9 mouse cellular contexts compared by ENCODE assay signal in the genomic region with DNA sequence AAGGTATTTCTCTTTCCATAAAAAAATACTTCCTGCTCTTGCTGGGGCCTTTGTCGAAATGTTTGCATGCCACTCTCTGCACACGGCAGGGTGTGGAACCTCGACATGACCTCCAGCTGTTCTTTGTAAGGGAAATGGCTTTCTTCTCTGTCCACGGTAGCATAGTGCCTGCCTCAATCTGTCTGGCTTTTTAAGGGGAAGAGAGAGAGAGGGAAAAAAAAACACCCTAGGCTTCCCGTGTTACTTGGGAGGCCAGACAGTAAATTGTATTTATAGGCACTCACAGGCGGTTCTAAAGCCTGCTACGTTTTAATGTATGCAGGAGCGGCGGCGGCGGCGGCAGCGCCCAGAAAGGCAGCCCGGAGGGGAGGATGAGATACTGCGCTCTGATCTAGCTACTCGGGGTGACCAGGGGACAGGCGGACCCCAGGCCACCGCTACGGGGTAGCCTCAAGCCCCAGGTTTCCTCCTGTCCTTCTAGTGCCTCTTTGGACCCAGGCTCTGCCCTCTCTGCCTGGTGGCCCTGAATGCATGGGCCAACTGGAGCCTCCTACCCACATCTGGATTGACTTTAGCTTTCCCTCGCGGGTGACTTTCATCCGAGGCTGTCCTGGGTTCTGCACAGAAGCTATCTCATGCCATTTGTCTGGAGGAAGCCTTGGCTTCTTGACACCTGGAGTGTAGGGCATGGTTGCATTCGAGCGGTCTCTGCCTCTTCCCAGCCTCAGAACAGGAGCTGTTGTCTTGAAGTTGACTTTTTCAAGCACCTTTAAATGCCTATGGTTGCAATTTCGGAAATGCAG. TPM values are rescaled to one million over a fixed set of nuclear protein-coding genes. Genes with fewer than 3 reads are reported as not detected.
A peak's percentile ranks its signal among the peaks of the same experiment; 100 is the strongest.
DNase-seq lines count a peak whose midpoint lies in the region; ATAC-seq lines count a peak whose summit lies in the region.
"Had no signal": no experiment of that assay in that cellular context is flagged by ENCODE, and none has a peak within 500 bp of the region (broad histone marks: within the 10 kb centered on the region; RNA-seq: fewer than 3 reads in every experiment).

No protein-coding gene starts in this region.

- 4% methylated on average over 25 of the region's 25 CpGs for WGBS in kidney, embryonic 14.5 days
- 12% methylated on average over 25 of the region's 25 CpGs for WGBS in embryonic facial prominence, embryonic 15.5 days
- 2% methylated on average over 25 of the region's 25 CpGs for WGBS in limb, embryonic 12.5 days

- no peaks in the 10 kb centered on the region for H3K27me3 ChIP-seq in kidney, embryonic 14.5 days (ENCODE audit: control insufficient read depth, insufficient read depth, low read length)
- H3K27me3 ChIP-seq in embryonic facial prominence, embryonic 15.5 days, result no peaks in the 10 kb centered on the region
- H3K27me3 ChIP-seq in limb, embryonic 12.5 days, result peaks cover 8% of the 10 kb centered on the region
- H3K27me3 ChIP-seq: CH12.LX had no signal

- DNase-seq in kidney, postnatal 36 days, result no peak
- DNase-seq in right cerebral cortex, adult 18-20 months, result peak; percentile 66
- no peak for DNase-seq in adrenal gland, adult (ENCODE audit: inconsistent age in 2 of 2, low spot score in 1 of 2)
- DNase-seq in spleen, postnatal 14 days (ENCODE audit: low spot score in 2 of 2), result no peak
- no peak for DNase-seq in testis, postnatal 10 days (ENCODE audit: low spot score)

- H3K27ac ChIP-seq in kidney, embryonic 14.5 days (ENCODE audit: low read depth, low read length), result no peak overlapping the region
- no peak overlapping the region for H3K27ac ChIP-seq in embryonic facial prominence, embryonic 15.5 days (replicated peaks)
- H3K27ac ChIP-seq in limb, embryonic 12.5 days, result peak overlapping the region; percentile 81

- H3K4me1 ChIP-seq in kidney, embryonic 14.5 days (ENCODE audit: control insufficient read depth, insufficient read depth, low read length), result peaks cover 15% of the 10 kb centered on the region
- H3K4me1 ChIP-seq in embryonic facial prominence, embryonic 15.5 days, result peaks cover 16% of the 10 kb centered on the region
- peaks cover 34% of the 10 kb centered on the region for H3K4me1 ChIP-seq in limb, embryonic 12.5 days (replicated peaks)

- ATAC-seq in kidney, embryonic 14.5 days (ENCODE audit: low FRiP score, low TSS enrichment), result peak; percentile 30
- no peak for ATAC-seq in embryonic facial prominence, embryonic 15.5 days (ENCODE audit: insufficient number of reproducible peaks, low FRiP score, low TSS enrichment, low read depth)
- peak; percentile 37; the same call in 1 of the 2 replicates for ATAC-seq in limb, embryonic 12.5 days (ENCODE audit: insufficient number of reproducible peaks, insufficient read depth, low FRiP score, low TSS enrichment, low read depth)

- H3K9ac ChIP-seq in kidney, embryonic 14.5 days (ENCODE audit: low read depth, low read length), result peak overlapping the region; percentile 40; the same call in 1 of the 2 replicates
- no peak overlapping the region for H3K9ac ChIP-seq in embryonic facial prominence, embryonic 15.5 days
- no peak overlapping the region; the same call in 1 of the 2 replicates for H3K9ac ChIP-seq in limb, embryonic 12.5 days (replicated peaks)

- no peaks in the 10 kb centered on the region for H3K9me3 ChIP-seq in kidney, embryonic 14.5 days (ENCODE audit: control insufficient read depth, low read length)
- H3K9me3 ChIP-seq in embryonic facial prominence, embryonic 15.5 days (replicated peaks), result no peaks in the 10 kb centered on the region
- no peaks in the 10 kb centered on the region for H3K9me3 ChIP-seq in limb, embryonic 12.5 days

- H3K36me3 ChIP-seq in kidney, embryonic 14.5 days (ENCODE audit: control insufficient read depth, insufficient read depth, low read length), result no peaks in the 10 kb centered on the region
- H3K36me3 ChIP-seq in embryonic facial prominence, embryonic 15.5 days, result 0 out of 2 replicates have a peak, but pooled peaks cover 3% of the 10 kb centered on the region
- H3K36me3 ChIP-seq in limb, embryonic 12.5 days, result peaks cover 6% of the 10 kb centered on the region; the same call in 1 of the 2 replicates

- H3K4me2 ChIP-seq in kidney, embryonic 14.5 days (replicated peaks; ENCODE audit: low read depth, low read length), result peak overlapping the region; percentile 48
- peak overlapping the region; percentile 27 for H3K4me2 ChIP-seq in embryonic facial prominence, embryonic 15.5 days (replicated peaks)
- H3K4me2 ChIP-seq in limb, embryonic 12.5 days, result peak overlapping the region; percentile 58

- H3K4me3 ChIP-seq in kidney, embryonic 14.5 days (ENCODE audit: low read length), result peak overlapping the region; percentile 9; the same call in 1 of the 2 replicates
- H3K4me3 ChIP-seq in embryonic facial prominence, embryonic 15.5 days (replicated peaks), result no peak overlapping the region
- peak overlapping the region; percentile 20 for H3K4me3 ChIP-seq in limb, embryonic 12.5 days (replicated peaks)

RNA-seq across cellular contexts. Expression of a gene that starts 49.5 kb away (rescaled TPM):
- 0.93 TPM in 1 of 2 replicates, not detected in the other for polyA plus RNA-seq in kidney, embryonic 14.5 days (2014; fragmentation: Nextera tagmentation; extraction: Ambion mirVana)
- polyA plus RNA-seq in embryonic facial prominence, embryonic 15.5 days (2015; fragmentation: Nextera tagmentation; extraction: Ambion mirVana), result 6.2 and 12.2 TPM in 2 replicates
- polyA plus RNA-seq in limb, embryonic 12.5 days (2016; fragmentation: Nextera tagmentation; extraction: Ambion mirVana), result 0.45 and 0.55 TPM in 2 replicates
